Mouse (Mus musculus): ENCODE results near the gene Gm33543.

The Gm33543 gene

GRCm38 (mm10) chr10:95777701-95778320 lies 64.9 kb downstream of the Gm33543 start:
- no peak for DNase-seq (ENCODE audit: low read depth, low spot score)

GRCm38 (mm10) chr10:95777071-95777470 lies 65.7 kb downstream of the Gm33543 start:
- DNase-seq (ENCODE audit: low read depth, low spot score) = no peak

GRCm38 (mm10) chr10:95774856-95775255 lies 67.9 kb downstream of the Gm33543 start:
- no peak for DNase-seq (ENCODE audit: low read depth, low spot score)

DNA sequence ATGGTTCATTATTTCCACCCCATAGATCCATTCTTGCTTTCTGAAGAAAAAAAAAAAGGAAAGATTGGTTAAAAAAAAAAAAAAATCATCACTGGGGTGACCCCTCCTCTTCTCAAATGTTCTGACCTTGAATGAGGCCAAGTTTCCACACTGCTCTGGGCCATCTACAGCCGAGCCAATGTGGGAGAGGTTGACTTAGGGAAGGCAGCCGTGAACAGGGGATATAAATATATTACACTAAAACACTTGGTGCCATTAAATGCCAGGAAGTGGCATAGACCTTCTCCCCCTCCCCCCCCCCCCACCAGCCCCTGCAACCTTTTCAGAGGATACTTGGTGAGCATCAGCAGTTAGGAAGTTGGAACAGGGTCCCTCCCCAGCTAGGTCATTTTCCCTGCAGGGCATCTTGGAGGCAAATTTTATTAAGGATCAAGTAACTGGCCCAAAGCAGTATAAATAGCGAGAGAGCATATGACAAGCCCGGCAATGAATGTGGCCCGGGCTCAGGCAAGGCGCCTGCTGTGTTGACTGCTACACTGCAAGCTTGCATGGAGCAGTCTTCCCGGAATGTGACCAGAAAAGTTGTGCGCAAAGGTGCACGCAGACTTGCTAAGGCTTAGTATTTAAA lies 68.6 kb downstream of the Gm33543 start:
- no peak for DNase-seq (ENCODE audit: low read depth, low spot score)

Data from retina, adult 2 months (tissue).